Mouse (Mus musculus) hindbrain, embryonic 16.5 days (tissue): Measurements from ENCODE around the gene Xrcc2. TPM values are rescaled to one million over a fixed set of nuclear protein-coding genes. Genes with fewer than 3 reads are reported as not detected.
A peak's percentile ranks its signal among the peaks of the same experiment; 100 is the strongest.

Source experiments
- ATAC-seq: fragments of 200-750 bp; cut with Nextera tagmentation; 2 replicates; pipeline ENCODE4 v1.8.0; 2017; ENCODE audit warnings: moderate TSS enrichment, moderate library complexity
- H3K27ac ChIP-seq: fragments of 300-500 bp; sonication (generic); 2 replicates; pipeline ENCODE4 v1.5.1; 2014; ENCODE audit warnings: low read depth, mild to moderate bottlenecking, control low read depth, low read length, moderate library complexity
- H3K27me3 ChIP-seq: fragments of 300-500 bp; sonication (generic); replicated peaks from 2 replicates; pipeline ENCODE4 v1.6.1; 2014; ENCODE audit warnings: low read length; ENCODE audit not compliant: control insufficient read depth, insufficient read depth
- H3K36me3 ChIP-seq: fragments of 300-500 bp; sonication (generic); 2 replicates; pipeline ENCODE4 v1.6.1; 2014; ENCODE audit warnings: mild to moderate bottlenecking, low read length, moderate library complexity, mixed read lengths; ENCODE audit not compliant: control insufficient read depth, insufficient read depth
- H3K4me1 ChIP-seq: fragments of 300-500 bp; sonication (generic); 2 replicates; pipeline ENCODE4 v1.6.1; 2014; ENCODE audit warnings: low read depth, low read length; ENCODE audit not compliant: control insufficient read depth, insufficient read depth
- H3K4me2 ChIP-seq: fragments of 300-500 bp; sonication (generic); 2 replicates; pipeline ENCODE4 v1.6.1; 2014; ENCODE audit warnings: mild to moderate bottlenecking, low read length, control low read depth, moderate library complexity
- H3K4me3 ChIP-seq: fragments of 300-500 bp; sonication (generic); 2 replicates; pipeline ENCODE4 v1.5.1; 2014; ENCODE audit warnings: mild to moderate bottlenecking, low read length, control low read depth, moderate library complexity
- H3K9ac ChIP-seq: fragments of 300-500 bp; sonication (generic); 2 replicates; pipeline ENCODE4 v1.6.1; 2014; ENCODE audit warnings: low read depth, mild to moderate bottlenecking, control low read depth, low read length, moderate library complexity
- H3K9me3 ChIP-seq: fragments of 300-500 bp; sonication (generic); 2 replicates; pipeline ENCODE4 v1.6.1; 2014; ENCODE audit warnings: mild to moderate bottlenecking, low read length, moderate library complexity; ENCODE audit not compliant: control insufficient read depth
- WGBS: fragments of 180-500 bp; shearing (Covaris S2); extraction: QIAGEN DNeasy Blood & Tissue Kit; methylation state at CpG from one replicate; pipeline ENCODE4 v1.1.7; 2014; 5-methylcytosine and 5-hydroxymethylcytosine counted together
- polyA plus RNA-seq: library from polyadenylated mRNA; unstranded; fragments of >200 nt; fragmentation: Nextera tagmentation; extraction: Ambion mirVana; gene quantifications from 2 replicates; pipeline ENCODE4 v1.2.1, GENCODE M21; 2015

The Xrcc2 gene
- polyA plus RNA-seq, 1 experiment from 2014 or later: 4.1 TPM

GRCm38 (mm10) chr5:25653377-25653776, 52.2 kb downstream of the Xrcc2 start:
- Histone ChIP-seq H3K9ac (no peak overlapping the region), H3K9me3 (no peaks in the 10 kb centered on the region), H3K4me2 (no peak overlapping the region), H3K4me3 (no peak overlapping the region), H3K27me3 (no peaks in the 10 kb centered on the region), H3K4me1 (peaks cover 6% of the 10 kb centered on the region; the same call in 1 of the 2 replicates), H3K36me3 (no peaks in the 10 kb centered on the region), H3K27ac (no peak overlapping the region)
- WGBS: 36% methylated on average over 3 of the region's 3 CpGs
- ATAC-seq: no peak

GRCm38 (mm10) chr5:25652435-25652834, 53.2 kb downstream of the Xrcc2 start:
- Histone ChIP-seq H3K36me3 (no peaks in the 10 kb centered on the region), H3K4me3 (no peak overlapping the region), H3K4me2 (no peak overlapping the region), H3K9me3 (no peaks in the 10 kb centered on the region), H3K9ac (no peak overlapping the region), H3K27ac (no peak overlapping the region), H3K27me3 (no peaks in the 10 kb centered on the region), H3K4me1 (peaks cover 6% of the 10 kb centered on the region; the same call in 1 of the 2 replicates)
- WGBS: 64% methylated on average over 7 of the region's 7 CpGs
- peak; percentile 63; the same call in 1 of the 2 replicates for ATAC-seq

- H3K4me3 ChIP-seq: no peak overlapping the region
- no peaks in the 10 kb centered on the region for H3K36me3 ChIP-seq
- ATAC-seq: peak; percentile 48; the same call in 1 of the 2 replicates
- H3K27me3 ChIP-seq: no peaks in the 10 kb centered on the region
- no peaks in the 10 kb centered on the region for H3K9me3 ChIP-seq
- WGBS: 67% methylated on average over 8 of the region's 8 CpGs
- no peak overlapping the region for H3K9ac ChIP-seq
- H3K4me1 ChIP-seq: no peaks in the 10 kb centered on the region
- H3K4me2 ChIP-seq: no peak overlapping the region
- H3K27ac ChIP-seq: no peak overlapping the region
These were observed 59.8 kb downstream of the Xrcc2 start for GRCm38 (mm10) chr5:25645661-25646364.

- Histone ChIP-seq H3K27me3 (no peaks in the 10 kb centered on the region), H3K4me3 (no peak overlapping the region), H3K9me3 (no peaks in the 10 kb centered on the region), H3K4me2 (no peak overlapping the region), H3K9ac (no peak overlapping the region), H3K4me1 (no peaks in the 10 kb centered on the region), H3K27ac (no peak overlapping the region), H3K36me3 (no peaks in the 10 kb centered on the region)
- WGBS: 94% methylated on average over 2 of the region's 2 CpGs
- ATAC-seq: no peak
These were observed 61.1 kb downstream of the Xrcc2 start for GRCm38 (mm10) chr5:25644509-25644908.

- 89% methylated on average over 1 of the region's 1 CpGs for WGBS
- no peak for ATAC-seq
These were observed 62.9 kb downstream of the Xrcc2 start for GRCm38 (mm10) chr5:25642741-25643140.

More at GRCm38 (mm10) chr5:25642741-25643140, 62.9 kb downstream of the Xrcc2 start:
- Histone ChIP-seq H3K4me1 (no peaks in the 10 kb centered on the region), H3K9me3 (no peaks in the 10 kb centered on the region), H3K4me3 (no peak overlapping the region), H3K4me2 (no peak overlapping the region), H3K27ac (no peak overlapping the region), H3K36me3 (no peaks in the 10 kb centered on the region), H3K9ac (no peak overlapping the region), H3K27me3 (no peaks in the 10 kb centered on the region)

Other genes starting within 250 kb of the Xrcc2 start
- gene Kmt2c, start 207.0 kb downstream of the Xrcc2 start, polyA plus RNA-seq: 12.1 and 13.1 TPM in 2 replicates
- gene Cct8l1, start 189.8 kb downstream of the Xrcc2 start, polyA plus RNA-seq: 0.10 and 0.22 TPM in 2 replicates
- gene Actr3b, start 54.2 kb upstream of the Xrcc2 start, polyA plus RNA-seq: 46.3 and 55.1 TPM in 2 replicates
- gene Gm21663, start 236.6 kb upstream of the Xrcc2 start, polyA plus RNA-seq: 0.11 TPM in 1 of 2 replicates, not detected in the other
- gene Gm21671, start 248.6 kb upstream of the Xrcc2 start, polyA plus RNA-seq: 0.11 and 0.25 TPM in 2 replicates